Mouse (Mus musculus) intestine, postnatal 0 days (tissue): Measurements from ENCODE around the gene Nol6. TPM values are rescaled to one million over a fixed set of nuclear protein-coding genes. Genes with fewer than 3 reads are reported as not detected.

Source experiments
- ATAC-seq: fragments of 200-750 bp; cut with Nextera tagmentation; 2 replicates; pipeline ENCODE4 v1.8.0; 2017; ENCODE audit warnings: mild to moderate bottlenecking, moderate TSS enrichment, moderate library complexity
- H3K27ac ChIP-seq: fragments of 300-500 bp; sonication (generic); 2 replicates; pipeline ENCODE4 v1.5.1; 2014; ENCODE audit warnings: mild to moderate bottlenecking, low read depth, low read length, moderate library complexity
- H3K27me3 ChIP-seq: fragments of 300-500 bp; sonication (generic); replicated peaks from 2 replicates; pipeline ENCODE4 v1.6.1; 2014; ENCODE audit warnings: low read length, mixed read lengths; ENCODE audit not compliant: control insufficient read depth, insufficient read depth
- H3K36me3 ChIP-seq: fragments of 300-500 bp; sonication (generic); 2 replicates; pipeline ENCODE4 v1.6.1; 2014; ENCODE audit warnings: mild to moderate bottlenecking, moderate library complexity; ENCODE audit not compliant: control insufficient read depth, insufficient read depth
- H3K4me1 ChIP-seq: fragments of 300-500 bp; sonication (generic); replicated peaks from 2 replicates; pipeline ENCODE4 v1.6.1; 2014; ENCODE audit warnings: antibody characterized with exemption, low read length, mixed read lengths; ENCODE audit not compliant: control insufficient read depth, insufficient read depth
- H3K4me2 ChIP-seq: fragments of 300-500 bp; sonication (generic); replicated peaks from 2 replicates; pipeline ENCODE4 v1.6.1; 2014; ENCODE audit warnings: low read depth, mild to moderate bottlenecking, moderate library complexity
- H3K4me3 ChIP-seq: fragments of 300-500 bp; sonication (generic); 2 replicates; pipeline ENCODE4 v1.5.1; 2014; ENCODE audit warnings: low read depth, low read length
- H3K9ac ChIP-seq: fragments of 300-500 bp; sonication (generic); 2 replicates; pipeline ENCODE4 v1.6.1; 2014; ENCODE audit warnings: mild to moderate bottlenecking, low read depth, low read length
- H3K9me3 ChIP-seq: fragments of 300-500 bp; sonication (generic); 2 replicates; pipeline ENCODE4 v1.6.1; 2016; ENCODE audit warnings: mixed run types; ENCODE audit not compliant: control insufficient read depth
- CTCF ChIP-seq: sonication (generic); IDR thresholded peaks from 2 replicates; pipeline ENCODE4 v1.5.1; 2016; ENCODE audit warnings: low read depth, mild to moderate bottlenecking, control low read depth, antibody characterized with exemption, moderate library complexity
- WGBS: fragments of 180-500 bp; shearing (Covaris S2); extraction: QIAGEN DNeasy Blood & Tissue Kit; methylation state at CpG from one replicate; pipeline ENCODE4 v1.1.7; 2014; 5-methylcytosine and 5-hydroxymethylcytosine counted together
- polyA plus RNA-seq: library from polyadenylated mRNA; unstranded; fragments of >200 nt; fragmentation: Nextera tagmentation; extraction: Ambion mirVana; gene quantifications from 2 replicates; pipeline ENCODE4 v1.2.1, GENCODE M21; 2015

The Nol6 gene
- polyA plus RNA-seq, 1 experiment from 2014 or later = 8.4 TPM

DNA sequence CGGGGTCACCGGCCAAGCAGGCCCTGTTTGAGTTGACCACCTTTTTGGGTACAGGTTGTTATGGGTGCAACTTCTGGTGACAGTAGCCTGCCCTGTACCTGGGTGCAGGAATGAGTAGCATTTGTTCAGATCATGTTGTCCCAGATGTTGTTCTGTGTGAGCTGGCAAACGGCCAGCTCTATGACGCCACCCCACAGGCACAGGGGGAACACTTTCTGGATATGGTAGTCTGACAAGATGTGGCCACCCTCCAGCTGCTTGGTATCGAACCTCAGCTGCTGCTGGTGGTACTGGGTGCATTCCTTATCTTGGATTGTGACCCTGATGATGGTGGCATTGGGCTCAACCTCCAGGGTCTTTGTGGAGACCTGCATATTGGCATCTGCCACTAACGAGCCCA is 8.2 kb upstream of the Nol6 start:
- WGBS = 78% methylated on average over 6 of the region's 6 CpGs
- ATAC-seq = no peak

DNA sequence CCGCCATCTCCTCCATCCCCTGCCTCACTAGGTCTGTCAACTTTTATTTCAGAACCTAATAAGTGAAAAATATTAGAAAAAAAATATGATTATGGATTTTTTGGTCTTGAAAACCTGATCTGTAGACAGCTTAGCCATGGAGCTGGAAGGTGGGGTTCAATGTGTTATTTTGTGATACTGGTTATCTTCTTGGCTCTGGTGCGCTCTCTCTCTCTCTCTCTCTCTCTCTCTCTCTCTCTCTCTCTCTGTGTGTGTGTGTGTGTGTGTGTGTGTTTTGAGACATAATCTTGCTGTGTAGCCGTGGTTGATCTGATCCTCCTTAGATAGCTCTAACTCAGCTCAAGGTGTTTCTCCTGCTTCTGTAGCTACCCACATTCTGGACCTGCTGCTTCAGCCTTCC is 5.6 kb upstream of the Nol6 start:
- no peaks in the 10 kb centered on the region for H3K9me3 ChIP-seq
- no peak for TF ChIP-seq CTCF
- WGBS = 67% methylated on average over 3 of the region's 3 CpGs
- no peak overlapping the region for H3K9ac ChIP-seq
- peaks cover 4% of the 10 kb centered on the region; the same call in 1 of the 2 replicates for H3K4me1 ChIP-seq
- H3K27me3 ChIP-seq = no peaks in the 10 kb centered on the region
- H3K4me3 ChIP-seq = no peak overlapping the region
- no peaks in the 10 kb centered on the region for H3K36me3 ChIP-seq
- no peak for ATAC-seq
- no peak overlapping the region for H3K27ac ChIP-seq
- no peak overlapping the region for H3K4me2 ChIP-seq

More for the DNA sequence above, 8.2 kb upstream of the Nol6 start:
- no peak for TF ChIP-seq CTCF
- no peak overlapping the region for H3K4me2 ChIP-seq
- H3K27ac ChIP-seq = no peak overlapping the region
- no peaks in the 10 kb centered on the region for H3K27me3 ChIP-seq
- H3K4me1 ChIP-seq = peaks cover 4% of the 10 kb centered on the region
- no peaks in the 10 kb centered on the region for H3K36me3 ChIP-seq
- H3K9ac ChIP-seq = no peak overlapping the region
- no peaks in the 10 kb centered on the region for H3K9me3 ChIP-seq
- H3K4me3 ChIP-seq = no peak overlapping the region

DNA sequence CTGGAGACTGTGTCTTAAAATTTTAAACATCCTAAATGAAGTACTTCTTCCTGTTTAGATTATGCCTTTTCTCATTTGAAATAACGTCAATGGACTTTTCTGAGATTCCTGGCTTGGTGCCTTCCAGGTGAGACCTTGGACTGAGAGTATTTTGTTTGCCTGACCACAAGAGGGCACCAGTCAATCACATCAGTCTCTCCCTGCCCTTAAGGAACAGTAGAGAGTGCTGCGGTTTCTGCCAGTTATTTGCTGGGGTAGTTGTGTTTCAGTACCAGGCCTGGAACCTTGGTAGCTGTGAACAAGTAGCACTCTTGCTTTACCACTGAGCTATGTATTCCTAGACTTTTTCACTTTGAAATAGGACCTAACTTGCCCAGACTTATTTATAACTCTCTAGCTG is 5.2 kb upstream of the Nol6 start:
- no peaks in the 10 kb centered on the region for H3K9me3 ChIP-seq
- peak; percentile 73 for ATAC-seq
- H3K27me3 ChIP-seq = no peaks in the 10 kb centered on the region
- H3K9ac ChIP-seq = no peak overlapping the region
- peak; percentile 93 for TF ChIP-seq CTCF
- no peak overlapping the region for H3K4me2 ChIP-seq
- no peaks in the 10 kb centered on the region for H3K36me3 ChIP-seq
- no peak overlapping the region for H3K27ac ChIP-seq
- no peak overlapping the region for H3K4me3 ChIP-seq
- H3K4me1 ChIP-seq = peaks cover 2% of the 10 kb centered on the region; the same call in 1 of the 2 replicates
- WGBS = 6% methylated on average over 2 of the region's 2 CpGs

DNA sequence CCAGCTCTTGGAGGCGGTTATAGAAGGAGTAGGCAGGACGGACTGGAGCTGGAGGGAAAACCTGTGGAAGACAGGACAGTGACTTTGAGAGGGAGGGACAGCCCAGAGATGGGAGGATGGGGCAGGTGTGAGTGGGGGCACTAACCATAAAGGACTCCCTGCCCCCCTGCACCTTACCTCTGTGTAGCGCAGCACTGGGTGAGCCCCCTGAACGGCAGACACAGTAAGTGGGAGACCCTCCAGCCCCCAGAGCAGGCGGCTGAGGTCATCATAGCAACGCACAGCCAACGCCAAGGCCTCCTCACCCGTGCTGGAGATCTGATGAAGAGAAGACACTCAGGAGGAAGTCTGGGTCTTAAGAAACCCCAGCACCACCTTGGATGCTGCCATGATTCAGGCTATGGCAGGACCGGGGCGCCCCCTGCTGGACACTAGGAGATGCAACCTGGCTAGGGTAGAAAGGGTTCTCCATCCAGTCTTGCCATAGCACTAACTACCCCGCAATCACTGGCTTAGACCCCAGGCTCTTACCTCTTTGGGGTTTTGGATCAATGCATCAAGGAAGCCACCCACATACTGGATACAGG is 5.5 kb downstream of the Nol6 start:
- Histone ChIP-seq H3K9ac (no peak overlapping the region), H3K36me3 (peaks cover 85% of the 10 kb centered on the region), H3K4me2 (no peak overlapping the region), H3K27me3 (no peaks in the 10 kb centered on the region), H3K9me3 (no peaks in the 10 kb centered on the region), H3K4me3 (no peak overlapping the region), H3K4me1 (0 out of 2 replicates have a peak, but pooled peaks cover 2% of the 10 kb centered on the region), H3K27ac (no peak overlapping the region)
- TF ChIP-seq CTCF = peak; percentile 94
- ATAC-seq = 0 out of 2 replicates have a peak, but pooled peaks have one; percentile 36
- WGBS = 72% methylated on average over 11 of the region's 11 CpGs

DNA sequence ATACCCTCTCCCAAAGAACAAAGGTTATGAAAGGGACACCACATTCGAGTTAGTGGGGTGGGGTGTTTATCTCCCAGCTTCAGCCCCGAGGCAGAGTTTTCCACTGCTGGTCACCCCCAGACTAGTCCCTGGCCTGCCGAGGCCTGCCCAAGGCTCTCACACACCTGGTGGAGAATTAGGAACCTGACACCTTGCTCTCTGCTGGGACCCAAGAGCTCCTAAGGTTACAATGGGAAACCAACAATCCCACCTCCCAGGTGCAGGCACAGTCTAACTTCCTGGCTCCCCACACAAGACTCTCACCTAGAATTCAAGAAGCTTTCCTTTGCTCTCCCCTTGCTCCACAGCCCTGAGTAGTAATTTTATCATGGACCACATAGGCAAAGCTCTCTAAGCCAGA is 7.4 kb downstream of the Nol6 start:
- Histone ChIP-seq H3K36me3 (peaks cover 80% of the 10 kb centered on the region), H3K4me1 (no peaks in the 10 kb centered on the region), H3K27ac (no peak overlapping the region), H3K27me3 (no peaks in the 10 kb centered on the region), H3K4me2 (no peak overlapping the region), H3K9me3 (no peaks in the 10 kb centered on the region), H3K9ac (no peak overlapping the region), H3K4me3 (no peak overlapping the region)
- ATAC-seq = no peak
- TF ChIP-seq CTCF = no peak
- 72% methylated on average over 3 of the region's 3 CpGs for WGBS

DNA sequence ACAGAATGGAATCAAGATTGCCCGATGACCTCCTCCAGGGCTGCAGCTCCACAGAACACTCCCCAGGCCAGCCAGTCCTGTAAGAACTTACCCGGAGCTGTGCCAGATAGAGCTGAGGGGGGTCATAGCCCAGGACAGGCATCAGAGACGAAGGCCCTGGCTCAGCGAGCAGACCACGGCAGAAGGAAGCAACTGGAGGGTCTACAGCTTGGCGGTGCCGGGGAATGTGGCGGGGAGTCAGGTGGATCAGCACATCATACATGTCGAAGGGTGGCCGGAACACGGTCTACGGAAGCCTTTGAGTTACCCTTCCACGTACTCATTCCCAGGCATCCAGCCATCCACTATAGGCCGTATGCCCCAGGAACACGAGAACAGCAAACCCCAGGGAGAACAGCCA is 8.5 kb downstream of the Nol6 start:
- no peak for TF ChIP-seq CTCF
- no peak overlapping the region for H3K4me3 ChIP-seq
- H3K27me3 ChIP-seq = no peaks in the 10 kb centered on the region
- H3K4me1 ChIP-seq = no peaks in the 10 kb centered on the region
- ATAC-seq = no peak
- H3K4me2 ChIP-seq = no peak overlapping the region
- peaks cover 70% of the 10 kb centered on the region for H3K36me3 ChIP-seq
- H3K9ac ChIP-seq = no peak overlapping the region
- H3K27ac ChIP-seq = no peak overlapping the region
- H3K9me3 ChIP-seq = no peaks in the 10 kb centered on the region
- WGBS = 94% methylated on average over 15 of the region's 15 CpGs
